Mouse (Mus musculus): ENCODE results near the gene Bbip1. TPM values are rescaled to one million over a fixed set of nuclear protein-coding genes. Genes with fewer than 3 reads are reported as not detected.
A peak's percentile ranks its signal among the peaks of the same experiment; 100 is the strongest.
"Not testable (repeated sequence)": the region's sequence is repeated elsewhere in the genome, so short reads cannot be mapped to it uniquely, and the experiment has no call there.

Bbip1 gene
- polyA plus RNA-seq, 1 experiment from 2014 or later, result 88.3 TPM

- H3K4me2 ChIP-seq (replicated peaks); H3K27me3 ChIP-seq; H3K4me1 ChIP-seq; H3K9me3 ChIP-seq; H3K4me3 ChIP-seq; H3K9ac ChIP-seq; ATAC-seq (ENCODE audit: insufficient number of reproducible peaks, insufficient read depth, low FRiP score, low TSS enrichment); H3K27ac ChIP-seq: not testable (repeated sequence)
- peaks cover 62% of the 10 kb centered on the region for H3K36me3 ChIP-seq
- 94% methylated on average over 3 of the region's 3 CpGs for WGBS
Measured at GRCm38 (mm10) chr19:53921996-53922395, 22.4 kb downstream of the Bbip1 start.

- Histone ChIP-seq H3K4me3 (no peak overlapping the region), H3K27ac (no peak overlapping the region), H3K36me3 (peaks cover 75% of the 10 kb centered on the region), H3K9me3 (no peaks in the 10 kb centered on the region), H3K9ac (no peak overlapping the region), H3K27me3 (no peaks in the 10 kb centered on the region), H3K4me1 (no peaks in the 10 kb centered on the region), H3K4me2 (replicated peaks) (no peak overlapping the region)
- ATAC-seq (ENCODE audit: insufficient number of reproducible peaks, insufficient read depth, low FRiP score, low TSS enrichment), result no peak
- 91% methylated on average over 10 of the region's 10 CpGs for WGBS
Measured at GRCm38 (mm10) chr19:53919541-53919940, 24.9 kb downstream of the Bbip1 start.

DNA sequence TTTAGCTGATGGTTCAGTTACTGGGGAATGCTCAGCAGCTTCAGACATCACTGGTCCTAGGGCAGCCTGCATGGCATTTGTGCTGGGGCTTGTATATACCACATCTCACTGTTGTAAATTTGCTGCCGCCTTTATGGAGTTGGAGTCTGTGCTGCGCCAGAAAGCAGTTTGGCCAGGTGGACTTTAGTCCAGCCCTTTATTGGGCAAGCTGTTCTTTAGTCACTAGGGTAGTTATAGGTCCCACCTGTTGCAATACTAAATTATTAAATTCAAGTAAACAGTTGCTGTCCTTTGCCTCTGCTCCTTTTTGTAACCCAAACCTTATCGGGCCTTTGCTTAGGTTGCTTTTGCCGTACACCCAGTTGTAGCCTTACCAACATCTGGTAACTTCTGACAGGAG, 29.5 kb downstream of the Bbip1 start:
- Histone ChIP-seq H3K9me3 (no peaks in the 10 kb centered on the region), H3K4me1 (no peaks in the 10 kb centered on the region), H3K4me3 (no peak overlapping the region), H3K9ac (no peak overlapping the region), H3K36me3 (peaks cover 84% of the 10 kb centered on the region), H3K27me3 (no peaks in the 10 kb centered on the region), H3K4me2 (replicated peaks) (no peak overlapping the region), H3K27ac (no peak overlapping the region)
- no peak for ATAC-seq (ENCODE audit: insufficient number of reproducible peaks, insufficient read depth, low FRiP score, low TSS enrichment)
- 92% methylated on average over 4 of the region's 4 CpGs for WGBS

DNA sequence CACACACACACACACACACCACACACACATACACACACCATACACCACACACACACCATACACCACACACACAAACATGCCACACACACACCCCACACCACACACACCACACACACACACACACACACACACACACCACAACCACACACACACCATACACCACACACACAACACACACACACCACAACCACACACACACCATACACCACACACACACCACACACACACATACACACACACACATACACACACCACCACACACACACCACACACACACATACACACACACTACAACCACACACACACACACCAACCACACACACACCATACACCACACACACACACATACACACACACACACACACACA, 37.7 kb downstream of the Bbip1 start:
- H3K27ac ChIP-seq; H3K9me3 ChIP-seq; ATAC-seq (ENCODE audit: insufficient number of reproducible peaks, insufficient read depth, low FRiP score, low TSS enrichment); H3K4me3 ChIP-seq; H3K9ac ChIP-seq; H3K27me3 ChIP-seq; H3K4me2 ChIP-seq (replicated peaks): not testable (repeated sequence)
- Histone ChIP-seq H3K4me1 (peaks cover 24% of the 10 kb centered on the region), H3K36me3 (peaks cover 19% of the 10 kb centered on the region)

- no peaks in the 10 kb centered on the region for H3K9me3 ChIP-seq
- H3K4me1 ChIP-seq, result peaks cover 25% of the 10 kb centered on the region
- peak overlapping the region; percentile 65; the same call in 1 of the 2 replicates for H3K4me2 ChIP-seq (replicated peaks)
- 60% methylated on average over 6 of the region's 6 CpGs for WGBS
- peaks cover 15% of the 10 kb centered on the region for H3K36me3 ChIP-seq
- ATAC-seq (ENCODE audit: insufficient number of reproducible peaks, insufficient read depth, low FRiP score, low TSS enrichment), result no peak
- no peak overlapping the region for H3K4me3 ChIP-seq
- no peaks in the 10 kb centered on the region for H3K27me3 ChIP-seq
- no peak overlapping the region for H3K27ac ChIP-seq
- H3K9ac ChIP-seq, result no peak overlapping the region
Measured at GRCm38 (mm10) chr19:53906033-53906702, 38.3 kb downstream of the Bbip1 start.

DNA sequence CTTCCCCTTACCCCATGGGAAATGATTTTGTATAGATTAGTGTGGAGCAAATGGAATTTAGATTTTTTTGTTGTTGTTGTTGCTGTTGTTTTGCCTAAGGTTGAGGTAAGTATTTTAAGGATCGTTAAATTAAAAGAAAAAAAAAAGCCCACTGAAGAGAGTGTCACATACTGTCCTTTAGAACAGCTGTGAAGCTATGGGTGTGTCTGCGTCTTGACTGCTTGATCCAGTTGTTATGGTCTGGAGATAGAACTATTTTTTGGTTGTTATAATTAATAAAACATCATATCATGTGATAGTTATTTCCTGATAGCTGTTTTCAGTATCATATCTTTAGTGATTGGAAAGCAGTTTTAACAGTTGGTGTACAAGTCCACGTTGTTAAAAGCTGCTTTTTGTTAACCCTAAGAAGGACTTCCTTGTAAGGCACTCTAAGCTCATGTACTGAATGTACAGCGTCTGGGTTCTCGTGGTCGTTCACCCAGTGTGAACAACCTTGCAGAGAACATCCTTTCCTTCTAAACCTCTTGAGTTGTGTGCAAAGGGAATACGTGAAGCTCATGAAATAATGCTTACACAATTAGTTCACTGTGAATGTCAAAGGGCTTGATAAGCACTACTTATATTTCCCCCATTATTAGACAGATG, 39.5 kb downstream of the Bbip1 start:
- Histone ChIP-seq H3K27ac (no peak overlapping the region), H3K27me3 (no peaks in the 10 kb centered on the region), H3K4me1 (peaks cover 25% of the 10 kb centered on the region), H3K9ac (no peak overlapping the region; the same call in 1 of the 2 replicates), H3K4me3 (peak overlapping the region; percentile 98), H3K36me3 (peaks cover 8% of the 10 kb centered on the region), H3K4me2 (replicated peaks) (peak overlapping the region; percentile 65), H3K9me3 (no peaks in the 10 kb centered on the region)
- 71% methylated on average over 7 of the region's 7 CpGs for WGBS
- no peak for ATAC-seq (ENCODE audit: insufficient number of reproducible peaks, insufficient read depth, low FRiP score, low TSS enrichment)

GRCm38 (mm10) chr19:53903507-53904321, 40.7 kb downstream of the Bbip1 start:
- H3K27me3 ChIP-seq, result no peaks in the 10 kb centered on the region
- no peaks in the 10 kb centered on the region for H3K9me3 ChIP-seq
- H3K36me3 ChIP-seq, result no peaks in the 10 kb centered on the region
- peak; percentile 25 for ATAC-seq (ENCODE audit: insufficient number of reproducible peaks, insufficient read depth, low FRiP score, low TSS enrichment)
- H3K27ac ChIP-seq, result peak overlapping the region; percentile 92
- peak overlapping the region; percentile 98 for H3K4me3 ChIP-seq
- WGBS, result under 1% methylated on average over 78 of the region's 83 CpGs
- peak overlapping the region; percentile 93 for H3K9ac ChIP-seq
- peak overlapping the region; percentile 65 for H3K4me2 ChIP-seq (replicated peaks)
- peaks cover 25% of the 10 kb centered on the region for H3K4me1 ChIP-seq

- peak; percentile 98 for ATAC-seq (ENCODE audit: insufficient number of reproducible peaks, insufficient read depth, low FRiP score, low TSS enrichment)
- Histone ChIP-seq H3K4me1 (peaks cover 25% of the 10 kb centered on the region), H3K4me2 (replicated peaks) (peak overlapping the region; percentile 65), H3K9ac (peak overlapping the region; percentile 93), H3K27me3 (no peaks in the 10 kb centered on the region), H3K36me3 (no peaks in the 10 kb centered on the region), H3K27ac (peak overlapping the region; percentile 92), H3K9me3 (no peaks in the 10 kb centered on the region), H3K4me3 (peak overlapping the region; percentile 98)
- WGBS, result under 1% methylated on average over 58 of the region's 61 CpGs
Measured at GRCm38 (mm10) chr19:53902739-53903487, 41.5 kb downstream of the Bbip1 start.

DNA sequence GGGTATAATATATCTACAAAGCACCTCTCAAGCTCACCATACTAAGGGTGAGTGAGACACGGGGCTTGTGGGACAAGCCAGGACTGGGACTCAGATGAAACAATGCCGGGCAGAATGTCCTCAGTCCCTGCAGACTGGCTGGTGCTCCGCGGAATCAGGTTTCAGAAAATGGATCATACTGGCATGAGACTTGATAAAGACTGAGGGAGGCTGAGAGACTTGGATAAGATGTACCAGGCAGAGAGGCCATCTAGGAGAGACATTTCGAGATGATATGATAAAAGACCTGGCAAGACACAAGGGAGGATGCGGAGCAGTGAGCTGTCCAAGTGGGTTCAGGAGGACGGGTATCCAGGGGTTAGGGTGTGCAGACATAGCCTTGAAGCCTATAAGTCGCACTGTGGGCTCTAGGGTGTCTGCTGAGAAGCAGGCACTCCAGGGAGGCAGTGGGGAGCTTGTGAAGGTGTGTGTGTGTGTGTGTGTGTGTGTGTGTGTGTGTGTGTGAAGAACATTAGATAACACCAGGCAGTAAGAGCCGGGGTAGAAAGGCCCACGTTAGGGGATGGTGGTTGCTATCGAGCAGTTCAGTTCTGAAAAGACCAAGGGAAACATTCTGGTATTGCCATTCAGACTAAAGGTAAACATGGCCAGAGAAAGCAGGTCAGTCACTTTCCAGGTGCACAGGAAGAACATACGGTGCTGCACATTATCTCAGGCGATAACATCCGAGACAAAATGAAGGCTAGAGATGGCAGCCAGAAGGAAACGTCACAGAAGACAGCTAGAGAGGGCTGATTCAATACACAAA, 42.3 kb downstream of the Bbip1 start:
- Histone ChIP-seq H3K27ac (peak overlapping the region; percentile 92), H3K9me3 (no peaks in the 10 kb centered on the region), H3K27me3 (no peaks in the 10 kb centered on the region), H3K36me3 (no peaks in the 10 kb centered on the region), H3K9ac (peak overlapping the region; percentile 93), H3K4me1 (peaks cover 25% of the 10 kb centered on the region), H3K4me2 (replicated peaks) (peak overlapping the region; percentile 51), H3K4me3 (peak overlapping the region; percentile 98)
- no peak; the same call in 1 of the 2 replicates for ATAC-seq (ENCODE audit: insufficient number of reproducible peaks, insufficient read depth, low FRiP score, low TSS enrichment)
- WGBS, result 50% methylated on average over 15 of the region's 15 CpGs

- peaks cover 13% of the 10 kb centered on the region for H3K4me1 ChIP-seq
- H3K9ac ChIP-seq, result no peak overlapping the region
- no peak overlapping the region for H3K27ac ChIP-seq
- WGBS, result 84% methylated on average over 14 of the region's 14 CpGs
- no peaks in the 10 kb centered on the region for H3K27me3 ChIP-seq
- no peak for ATAC-seq (ENCODE audit: insufficient number of reproducible peaks, insufficient read depth, low FRiP score, low TSS enrichment)
- no peak overlapping the region for H3K4me2 ChIP-seq (replicated peaks)
- no peak overlapping the region for H3K4me3 ChIP-seq
- no peaks in the 10 kb centered on the region for H3K36me3 ChIP-seq
- no peaks in the 10 kb centered on the region for H3K9me3 ChIP-seq
Measured at GRCm38 (mm10) chr19:53899941-53900610, 44.4 kb downstream of the Bbip1 start.
